ENCODE assay signal across 8 mouse cellular contexts in genomic region chr15:79946022-79946421, GRCm38 (mm10). TPM values are rescaled to one million over a fixed set of nuclear protein-coding genes. Genes with fewer than 3 reads are reported as not detected.
DNase-seq lines count a peak whose midpoint lies in the region; ATAC-seq lines count a peak whose summit lies in the region.

No protein-coding gene starts in this region.

- DNase-seq in embryo, embryonic 10.5 days (ENCODE audit: low spot score) = peak; percentile 96
- peak; percentile 79 for DNase-seq in gastrocnemius, postnatal 25 days
- peak; percentile 92 for DNase-seq in left cerebral cortex, postnatal 14 days (ENCODE audit: low spot score in 2 of 2)
- DNase-seq in mesoderm, embryonic 11.5 days (ENCODE audit: low read depth, low spot score) = peak; percentile 93
- DNase-seq in right cerebral cortex, postnatal 36 days (ENCODE audit: low spot score in 2 of 2) = peak; percentile 74 to 76
- peak; percentile 78 to 92 for DNase-seq in urinary bladder, postnatal 4 days (ENCODE audit: low spot score in 2 of 2)

- no peaks in the 10 kb centered on the region for H3K9me3 ChIP-seq in intestine, embryonic 15.5 days

- no peaks in the 10 kb centered on the region for H3K36me3 ChIP-seq in intestine, embryonic 15.5 days

- H3K9ac ChIP-seq in intestine, embryonic 15.5 days = no peak overlapping the region

- H3K27me3 ChIP-seq in intestine, embryonic 15.5 days (replicated peaks) = no peaks in the 10 kb centered on the region

- intact Hi-C loops in left cerebral cortex, postnatal 14 days (cut with DNase I) = loop anchor here (2.0 kb wide), 2 partner anchors 123 to 131 kb away; no protein-coding TSS in a partner anchor

- ATAC-seq in activated CD4-positive, CD25-positive, alpha-beta regulatory T cell, adult 4 months = peak; percentile 34
- peak; percentile 87 for ATAC-seq in intestine, embryonic 15.5 days

- WGBS in intestine, embryonic 15.5 days = 10% methylated on average over 4 of the region's 4 CpGs

- H3K4me2 ChIP-seq in intestine, embryonic 15.5 days (replicated peaks) = no peak overlapping the region

- H3K4me3 ChIP-seq in intestine, embryonic 15.5 days (replicated peaks) = no peak overlapping the region

- no peak overlapping the region for H3K27ac ChIP-seq in intestine, embryonic 15.5 days

- H3K4me1 ChIP-seq in intestine, embryonic 15.5 days (replicated peaks) = peaks cover 22% of the 10 kb centered on the region

RNA-seq across cellular contexts. Expression of gene Cbx7, which starts 24.9 kb away (rescaled TPM):
- polyA plus RNA-seq in activated CD4-positive, CD25-positive, alpha-beta regulatory T cell, adult 4 months (2017; shearing (Covaris generic)) = 10 to 100 TPM; 21.9 to 30.3 TPM
- 10 to 100 TPM in 1 of 2 experiments, 1 to 10 TPM in 1; 8.6 to 11.1 TPM for total RNA-seq in gastrocnemius, postnatal 25 days (2021)
- 3.9 and 4.6 TPM in 2 replicates for polyA plus RNA-seq in intestine, embryonic 15.5 days (2015; fragmentation: Nextera tagmentation; extraction: Ambion mirVana)
- total RNA-seq in left cerebral cortex, postnatal 14 days (2021) = 10 to 100 TPM in 1 of 2 experiments, 1 to 10 TPM in 1; 9.9 to 11.9 TPM

RNA-seq across cellular contexts. Expression of gene Apobec3, which starts 54.6 kb away (rescaled TPM):
- 100 to 1,000 TPM; 505 to 519 TPM for polyA plus RNA-seq in activated CD4-positive, CD25-positive, alpha-beta regulatory T cell, adult 4 months (2017; shearing (Covaris generic))
- total RNA-seq in gastrocnemius, postnatal 25 days (2021) = 1 to 10 TPM; 2.3 to 4.0 TPM
- 13.1 and 15.4 TPM in 2 replicates for polyA plus RNA-seq in intestine, embryonic 15.5 days (2015; fragmentation: Nextera tagmentation; extraction: Ambion mirVana)
- 1 to 10 TPM; 4.2 to 5.1 TPM for total RNA-seq in left cerebral cortex, postnatal 14 days (2021)
